Mouse (Mus musculus): Measurements from ENCODE around the gene Prkci.

Gene Prkci

DNA sequence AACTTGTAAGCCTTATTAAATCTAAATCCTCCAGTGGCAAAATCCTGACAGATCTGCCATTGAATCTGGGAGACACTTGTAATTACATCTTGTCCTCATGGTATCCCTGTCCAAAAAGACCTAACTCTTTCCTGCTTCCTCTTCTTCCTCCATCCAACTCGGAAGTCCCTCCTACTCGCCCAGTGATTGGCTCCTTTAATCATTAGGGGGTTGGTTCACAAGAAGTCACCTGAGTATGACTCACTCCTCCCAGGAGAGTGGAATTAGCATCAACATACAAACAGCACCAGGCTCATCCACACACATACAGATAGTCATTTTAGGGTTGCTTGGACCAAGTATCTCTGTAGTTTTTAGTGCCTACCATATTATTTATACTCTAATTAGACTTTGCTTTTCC lies 47.4 kb downstream of the Prkci start:
- DNase-seq (ENCODE audit: low spot score in 2 of 2) = no peak

DNA sequence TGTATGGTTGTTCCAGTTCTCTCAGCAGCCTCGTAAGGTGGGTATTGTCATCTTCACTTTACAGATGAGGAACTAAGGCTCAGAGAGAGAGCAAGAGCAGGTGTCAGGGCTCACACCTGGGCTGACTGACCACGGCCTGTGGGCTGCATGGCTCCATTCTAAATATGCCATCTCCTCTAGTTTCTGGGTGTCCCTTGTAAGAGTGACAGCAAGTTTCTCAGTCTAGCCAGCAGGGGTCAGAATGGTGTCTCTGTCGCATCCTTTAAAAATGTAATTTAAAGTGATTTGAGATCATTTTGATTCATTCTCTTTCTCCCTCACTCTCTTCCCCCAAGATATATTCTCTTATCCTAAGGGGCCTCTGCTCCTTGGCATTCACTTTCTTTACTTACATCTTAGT lies 51.7 kb downstream of the Prkci start:
- DNase-seq (ENCODE audit: low spot score in 2 of 2) = no peak

DNA sequence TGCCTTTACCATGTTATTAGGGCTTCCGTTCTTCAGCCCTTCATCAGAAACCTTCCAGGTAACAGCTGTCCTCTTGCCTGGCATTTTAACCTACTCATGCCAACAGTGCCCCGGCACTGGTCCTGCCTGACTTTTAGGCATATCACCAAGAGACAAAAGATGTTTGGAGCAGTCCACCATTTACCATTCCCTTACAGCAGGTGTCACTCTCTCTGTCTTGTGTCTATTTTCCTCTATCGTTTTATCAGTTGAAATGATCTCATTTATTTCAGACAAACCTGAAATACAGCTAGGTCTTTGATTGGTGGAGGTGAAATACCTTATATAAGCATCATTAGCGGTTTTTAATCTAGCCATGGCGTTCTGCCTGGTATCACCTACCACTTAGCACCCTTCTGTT lies 53.5 kb downstream of the Prkci start:
- DNase-seq (ENCODE audit: low spot score in 2 of 2) = no peak

DNA sequence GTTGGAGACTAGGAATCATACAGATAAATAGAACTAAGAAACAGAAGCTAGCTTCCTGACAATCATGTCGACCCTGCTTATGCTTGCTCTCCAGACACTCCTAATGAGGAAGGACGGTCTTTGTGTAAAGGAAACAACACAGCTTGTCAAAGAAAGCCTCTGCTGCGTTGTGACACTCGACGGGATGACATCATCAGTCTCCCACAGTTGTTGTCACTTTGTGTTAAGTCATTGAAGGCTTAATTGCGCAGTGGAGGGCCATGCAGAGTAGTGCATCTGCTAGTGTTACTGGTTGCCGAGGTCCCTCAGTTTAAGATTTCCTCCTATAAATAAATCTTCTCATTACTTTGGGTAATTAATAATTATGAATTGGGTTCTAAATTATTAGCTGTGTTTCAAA lies 54.8 kb downstream of the Prkci start:
- DNase-seq (ENCODE audit: low spot score in 2 of 2) = no peak

DNA sequence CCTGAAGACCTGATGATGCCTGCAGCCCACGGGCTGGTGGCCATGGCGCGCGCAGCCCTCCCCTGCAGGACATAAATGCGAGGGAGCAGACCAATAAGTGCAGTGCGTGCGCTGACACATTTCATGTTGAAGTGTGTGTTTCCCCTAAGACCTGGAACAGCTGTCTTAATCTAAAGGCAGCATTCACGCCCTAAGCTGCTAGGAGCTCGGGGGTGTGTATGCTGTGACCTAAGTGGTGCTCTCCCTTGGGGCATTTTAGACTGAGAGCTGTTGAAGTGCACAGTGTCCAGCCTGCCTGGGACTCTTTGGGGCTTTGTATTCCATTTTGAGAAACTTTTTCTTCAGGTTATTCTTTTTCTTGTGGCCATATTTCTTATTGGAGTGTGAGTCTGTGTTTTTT lies 56.2 kb downstream of the Prkci start:
- no peak for DNase-seq (ENCODE audit: low spot score in 2 of 2)

DNA sequence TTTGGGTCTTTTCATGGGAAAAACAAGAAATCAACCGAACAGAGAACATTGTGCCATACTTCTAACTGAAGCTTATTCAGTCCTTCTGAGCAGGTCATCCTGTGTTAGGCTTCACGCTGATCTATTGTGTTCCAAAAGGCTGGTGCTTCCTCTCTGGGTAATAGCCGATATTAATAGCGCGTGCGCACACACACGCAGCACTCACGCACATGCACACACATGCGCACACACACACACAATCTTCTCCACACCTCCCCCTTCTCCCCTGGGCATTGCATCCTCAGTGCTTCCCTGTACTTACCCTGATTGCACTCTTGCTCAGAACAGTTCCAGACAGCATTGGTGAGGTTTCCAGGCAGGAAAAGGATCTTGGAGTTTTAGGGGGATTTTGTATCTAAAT lies 57.6 kb downstream of the Prkci start:
- DNase-seq (ENCODE audit: low spot score in 2 of 2) = no peak

DNA sequence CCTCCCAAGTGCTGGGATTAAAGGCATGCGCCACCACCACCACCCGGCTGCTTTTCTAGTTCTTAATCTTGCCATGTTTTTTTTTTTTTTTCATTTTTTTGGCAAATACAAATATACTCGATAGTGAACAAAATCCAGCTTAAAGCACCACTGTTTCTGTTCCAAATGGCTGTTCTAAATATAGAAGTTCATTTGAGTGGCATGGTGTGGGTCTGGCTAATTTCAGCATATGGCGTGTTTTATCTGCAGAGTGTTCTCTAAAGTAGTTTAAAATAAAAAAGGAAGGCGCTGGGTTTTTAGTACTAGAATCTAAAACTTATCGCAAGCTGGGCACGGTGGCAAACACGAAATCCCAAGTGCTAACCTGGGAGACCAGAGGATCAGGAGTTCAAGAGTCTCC lies 59.3 kb downstream of the Prkci start:
- DNase-seq (ENCODE audit: low spot score in 2 of 2) = no peak

DNA sequence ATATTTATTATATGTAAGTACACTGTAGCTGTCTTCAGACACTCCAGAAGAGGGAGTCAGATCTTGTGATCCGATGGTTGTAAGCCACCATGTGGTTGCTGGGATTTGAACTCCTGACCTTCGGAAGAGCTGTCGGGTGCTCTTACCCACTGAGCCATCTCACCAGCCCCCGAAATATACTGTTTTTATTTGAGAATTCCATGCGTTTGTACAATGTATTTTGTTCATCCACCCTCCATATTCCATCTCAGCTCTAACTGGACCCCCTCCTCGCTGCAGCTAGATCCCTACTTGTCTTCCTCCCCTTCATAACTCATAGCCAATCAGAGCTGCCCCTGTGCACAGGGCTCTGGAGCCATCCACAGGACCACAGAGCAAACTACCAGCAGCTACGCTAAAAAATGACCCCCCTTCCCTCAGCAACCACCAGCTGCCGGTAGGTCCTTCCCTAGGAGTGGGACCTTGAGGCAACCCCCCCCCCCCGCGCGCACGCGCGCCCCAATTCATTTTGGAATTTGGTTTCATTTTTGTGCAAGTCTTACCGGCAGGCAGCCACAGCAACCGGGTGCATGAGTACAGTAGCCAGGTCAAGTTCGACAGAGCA lies 60.6 kb downstream of the Prkci start:
- no peak for DNase-seq (ENCODE audit: low spot score in 2 of 2)

DNA sequence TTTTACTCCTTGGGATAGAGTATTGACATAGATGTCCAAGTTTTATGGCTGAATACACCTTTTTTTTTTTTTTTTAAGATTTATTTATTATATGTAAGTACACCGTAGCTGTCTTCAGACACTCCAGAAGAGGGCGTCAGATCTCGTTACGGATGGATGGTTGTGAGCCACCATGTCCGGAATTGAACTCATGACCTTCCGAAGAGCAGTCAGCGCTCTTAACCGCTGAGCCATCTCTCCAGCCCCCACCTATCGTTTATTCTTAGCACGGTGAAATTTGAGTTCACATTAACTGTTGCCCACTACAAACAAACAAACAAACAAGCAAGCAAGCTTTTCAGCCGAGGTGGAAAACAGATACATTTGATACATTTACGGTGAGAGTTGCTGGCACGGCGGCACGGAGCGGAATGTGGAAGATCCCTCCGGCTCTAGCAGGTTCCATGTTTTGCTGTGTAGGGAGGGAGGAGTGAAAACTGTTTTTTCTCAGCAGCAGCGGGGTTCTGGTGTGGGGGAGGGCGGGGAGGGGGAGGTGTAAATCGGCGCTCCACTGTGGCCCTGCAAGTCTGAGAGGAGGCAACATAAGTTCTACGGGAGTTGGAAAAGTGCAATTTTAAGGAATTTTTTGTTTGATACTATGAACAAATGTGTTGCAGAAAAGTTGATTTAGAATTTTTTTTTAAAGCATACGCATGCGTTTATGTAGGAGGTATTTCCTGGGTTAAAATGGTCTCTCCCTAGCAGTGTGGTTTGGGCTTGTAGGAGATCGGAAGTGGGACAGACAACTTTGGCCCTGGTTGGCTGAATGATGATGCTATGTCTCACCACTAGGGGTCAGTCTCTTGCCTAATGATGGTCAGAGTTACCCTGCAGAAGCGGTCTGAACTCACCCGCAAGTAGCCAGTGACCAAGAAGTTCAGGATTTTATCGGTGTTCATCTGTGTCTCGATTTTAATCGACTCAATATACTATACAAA lies 61.4 kb downstream of the Prkci start:
- peak; percentile 19 to 66 for DNase-seq (ENCODE audit: low spot score in 2 of 2)

DNA sequence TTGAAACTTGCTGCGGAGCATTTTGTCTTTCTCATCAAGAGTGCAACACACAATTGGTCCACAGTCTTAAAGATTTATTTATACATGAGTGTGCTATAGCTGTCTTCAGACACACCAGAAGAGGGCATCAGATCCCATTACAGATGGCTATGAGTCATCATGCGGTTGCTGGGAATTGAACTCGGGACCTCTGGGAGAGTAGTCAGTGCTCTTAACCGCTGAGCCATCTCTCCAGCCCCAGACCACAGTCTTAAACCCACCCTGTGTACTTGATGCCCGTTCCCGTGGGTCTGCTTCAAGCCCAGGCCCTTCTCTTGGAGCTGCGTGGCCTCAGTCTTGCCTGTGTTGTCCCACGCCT lies 65.2 kb downstream of the Prkci start:
- DNase-seq (ENCODE audit: low spot score in 2 of 2) = no peak

DNA sequence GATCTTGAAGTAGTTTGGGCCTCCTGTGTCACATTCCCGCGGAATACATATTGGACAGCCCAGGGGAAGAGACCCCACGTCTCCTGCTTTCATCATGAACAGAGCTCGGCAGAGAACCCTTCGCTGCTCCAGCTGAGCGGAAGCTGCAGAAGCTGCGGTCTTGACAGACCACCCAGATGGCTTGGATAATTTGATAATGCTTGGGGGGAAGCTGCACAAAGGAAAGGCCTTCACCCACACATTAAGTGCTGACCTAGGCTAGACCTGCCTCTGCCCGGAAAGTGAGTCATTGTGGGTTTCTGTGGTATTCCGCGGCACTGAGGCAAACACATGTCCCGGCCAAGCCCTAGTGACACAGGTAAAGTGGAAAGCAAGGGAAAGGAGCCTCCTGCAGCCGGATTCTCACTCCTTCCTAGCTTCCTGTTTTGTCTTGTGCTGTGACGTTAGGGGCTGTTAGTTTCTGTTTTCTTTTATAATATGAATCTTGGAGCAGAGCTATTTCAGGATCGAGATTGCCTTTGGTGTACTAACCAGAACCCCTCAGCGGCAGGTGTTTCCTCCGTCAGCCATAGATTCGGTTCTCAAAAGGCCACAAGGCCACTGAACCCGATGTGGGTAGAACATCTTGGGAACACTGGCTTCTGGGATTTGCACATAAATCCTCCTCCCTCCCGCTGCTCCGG lies 65.7 kb downstream of the Prkci start:
- DNase-seq (ENCODE audit: low spot score in 2 of 2) = no peak

DNA sequence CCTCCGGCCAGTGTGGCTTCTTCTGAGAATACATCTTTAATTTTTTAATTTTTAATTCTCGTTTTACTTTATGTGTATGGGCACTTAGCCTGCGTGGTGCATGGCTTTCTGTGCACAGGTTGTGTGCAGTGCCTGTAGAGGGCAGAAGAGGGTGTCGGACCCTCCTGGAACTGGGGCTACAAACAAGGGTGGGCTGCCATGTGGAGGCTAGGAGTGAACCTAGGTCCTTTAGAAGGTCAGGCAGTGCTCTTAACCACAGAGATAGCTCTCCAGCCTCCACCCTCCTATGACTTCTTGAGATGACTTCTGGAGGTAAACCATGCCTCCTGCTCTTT lies 66.2 kb downstream of the Prkci start:
- no peak for DNase-seq (ENCODE audit: low spot score in 2 of 2)

DNA sequence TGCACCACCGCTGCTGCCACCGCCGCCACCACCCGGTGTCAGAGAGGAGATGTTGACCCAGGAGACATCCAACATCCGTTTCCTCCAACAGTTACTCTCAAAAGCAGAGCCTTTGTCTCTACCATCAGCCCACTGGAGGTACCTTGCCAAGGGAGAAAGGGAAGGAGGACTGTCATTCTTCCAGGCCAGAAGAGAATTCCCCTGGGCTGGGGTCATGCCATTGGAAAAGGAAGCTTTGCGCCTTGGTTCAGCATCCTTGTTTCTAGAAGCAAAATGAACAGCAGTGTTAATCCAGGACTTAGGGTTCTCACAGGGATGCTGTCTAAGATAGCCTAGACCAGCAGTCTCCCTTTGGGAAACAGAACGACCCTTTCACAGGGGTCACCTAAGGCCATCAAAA lies 66.8 kb downstream of the Prkci start:
- DNase-seq (ENCODE audit: low spot score in 2 of 2) = no peak

DNA sequence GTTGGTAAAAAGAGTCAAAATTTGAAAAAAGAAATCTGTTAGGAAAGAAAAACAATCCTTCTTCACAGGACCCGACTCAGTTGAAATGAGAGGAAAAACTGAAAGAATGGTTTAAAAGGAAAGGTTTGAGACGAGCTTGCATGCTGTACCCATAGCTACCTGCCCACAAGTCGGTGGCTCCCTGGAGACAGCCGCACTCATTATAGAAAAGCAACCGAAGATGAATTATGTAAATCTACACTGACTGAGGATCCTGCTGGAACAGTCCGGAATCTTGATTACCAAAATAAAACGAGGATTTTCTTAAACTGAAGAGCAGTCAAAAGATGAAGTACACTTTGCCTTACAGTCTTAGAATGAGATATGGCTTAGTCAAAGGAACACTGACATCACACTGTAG lies 72.9 kb downstream of the Prkci start:
- DNase-seq (ENCODE audit: low spot score in 2 of 2) = no peak

DNA sequence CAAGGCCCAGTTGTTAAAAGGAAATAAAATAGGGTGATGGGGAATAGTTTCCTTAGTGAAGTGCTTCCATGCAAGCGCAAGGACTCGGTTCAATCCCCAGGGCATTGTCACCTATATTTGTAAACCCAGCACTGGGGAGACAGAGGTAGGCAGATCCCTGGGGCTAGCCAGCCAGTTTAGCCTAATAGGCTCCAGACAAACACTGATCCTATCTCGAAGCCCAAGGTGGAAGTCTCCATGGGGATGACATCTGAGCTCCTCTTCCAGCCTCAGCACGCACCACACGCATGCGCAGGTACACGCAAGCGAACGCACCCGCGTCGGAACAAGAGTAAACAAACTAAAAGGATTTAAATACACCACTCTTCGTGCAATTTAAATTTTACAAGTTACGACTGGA lies 76.3 kb downstream of the Prkci start:
- DNase-seq (ENCODE audit: low spot score in 2 of 2) = no peak

DNA sequence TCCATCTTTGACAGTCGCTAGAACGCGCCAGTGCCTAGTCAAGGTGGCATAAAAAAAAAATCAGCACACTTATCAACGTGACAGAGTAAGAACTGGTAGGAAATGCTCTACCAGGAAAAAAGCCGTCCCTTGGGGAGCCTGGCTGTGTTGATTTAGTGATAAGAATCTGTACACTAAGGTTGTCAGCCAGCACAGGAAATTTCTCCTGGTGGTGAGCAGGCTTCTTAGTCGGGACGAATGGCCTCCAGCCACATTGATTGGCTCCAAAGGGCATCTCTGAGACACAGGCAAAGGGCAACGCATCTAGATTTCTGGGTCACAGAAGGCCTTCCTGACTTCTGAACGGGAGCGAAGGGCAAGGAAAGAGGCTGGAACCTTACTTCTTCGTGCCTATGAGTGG lies 80.3 kb downstream of the Prkci start:
- no peak for DNase-seq (ENCODE audit: low spot score in 2 of 2)

DNA sequence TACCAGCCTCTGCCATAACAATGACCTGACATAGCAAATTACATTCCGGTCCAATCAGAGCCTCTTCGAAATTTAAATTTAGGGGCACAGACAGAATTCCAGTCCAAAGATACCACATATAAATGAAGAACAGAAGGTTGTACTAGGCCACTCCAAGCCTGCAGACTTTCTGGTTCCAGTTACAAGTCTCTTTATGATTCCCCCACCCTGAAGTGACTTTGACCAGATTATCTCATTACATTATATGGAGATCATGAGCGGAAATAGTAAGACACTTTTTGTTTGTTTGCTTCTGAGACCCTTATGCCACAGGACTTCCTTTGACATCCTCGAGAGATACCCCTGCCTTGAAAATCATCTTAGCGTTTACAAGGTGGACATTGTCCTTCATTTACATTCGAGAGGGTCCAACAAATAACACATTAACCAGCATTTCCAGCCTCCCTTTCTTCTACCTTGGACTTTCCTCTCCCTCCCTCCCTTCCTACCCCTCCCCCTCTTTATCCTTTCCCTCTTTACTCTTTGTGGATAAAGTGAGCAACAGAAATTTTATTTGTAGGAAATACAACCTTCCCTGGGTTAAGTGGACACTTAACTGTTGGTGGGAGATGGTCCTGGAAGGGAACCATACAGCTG lies 81.6 kb downstream of the Prkci start:
- no peak for DNase-seq (ENCODE audit: low spot score in 2 of 2)

DNA sequence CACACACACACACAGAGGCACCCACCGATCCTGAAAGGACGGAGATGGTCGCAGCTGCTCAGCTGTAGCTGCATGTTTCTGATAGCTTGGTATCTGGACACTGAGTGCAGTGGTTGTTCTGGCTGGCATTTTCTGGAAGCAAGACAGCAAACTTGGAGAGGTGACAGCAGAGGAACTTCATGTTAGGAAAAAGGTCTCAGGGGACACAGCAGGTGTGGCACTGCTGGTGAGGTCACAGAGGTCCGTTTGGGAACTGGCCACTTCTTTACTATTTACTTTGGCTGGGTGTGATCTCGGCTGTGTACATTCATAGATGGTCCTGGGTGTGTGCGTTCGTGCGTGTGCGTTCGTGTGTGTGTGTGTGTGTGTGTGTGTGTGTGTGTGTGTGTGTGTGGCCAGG lies 83.9 kb downstream of the Prkci start:
- no peak for DNase-seq (ENCODE audit: low spot score in 2 of 2)

DNA sequence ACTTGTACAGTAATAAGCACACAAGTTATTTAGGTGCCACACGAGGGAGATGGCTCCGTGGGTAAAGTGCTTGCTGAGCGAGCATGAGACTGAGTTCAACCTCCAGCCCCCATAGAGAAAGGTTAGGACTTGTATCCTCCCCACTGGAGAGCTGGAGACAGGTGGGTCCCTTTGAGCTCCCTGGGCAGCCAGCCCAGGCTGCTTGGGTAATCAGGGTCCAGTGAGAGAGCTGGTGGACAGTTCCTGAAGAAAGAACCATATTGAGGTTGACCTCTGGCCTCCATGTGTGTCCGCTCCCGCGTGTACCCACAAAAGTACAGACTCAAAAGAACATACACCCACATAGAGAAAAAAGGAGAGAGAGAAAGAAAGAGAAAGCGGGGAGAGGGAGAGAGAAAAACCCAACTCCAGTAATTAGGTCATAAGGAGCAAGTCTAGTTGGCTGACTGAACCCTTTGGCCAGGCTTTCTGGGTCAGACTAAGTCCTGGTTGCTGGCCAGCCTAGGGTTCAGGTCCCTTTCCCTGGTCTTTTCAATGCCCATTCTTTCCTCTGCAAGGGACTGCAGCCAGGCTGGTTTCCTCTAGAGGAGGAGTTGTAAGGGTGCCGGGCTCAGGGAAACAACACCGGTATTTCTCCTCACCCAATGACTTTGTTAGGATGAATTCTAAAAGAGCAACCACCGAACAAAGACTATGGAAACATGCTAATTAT lies 85.4 kb downstream of the Prkci start:
- no peak for DNase-seq (ENCODE audit: low spot score in 2 of 2)

DNA sequence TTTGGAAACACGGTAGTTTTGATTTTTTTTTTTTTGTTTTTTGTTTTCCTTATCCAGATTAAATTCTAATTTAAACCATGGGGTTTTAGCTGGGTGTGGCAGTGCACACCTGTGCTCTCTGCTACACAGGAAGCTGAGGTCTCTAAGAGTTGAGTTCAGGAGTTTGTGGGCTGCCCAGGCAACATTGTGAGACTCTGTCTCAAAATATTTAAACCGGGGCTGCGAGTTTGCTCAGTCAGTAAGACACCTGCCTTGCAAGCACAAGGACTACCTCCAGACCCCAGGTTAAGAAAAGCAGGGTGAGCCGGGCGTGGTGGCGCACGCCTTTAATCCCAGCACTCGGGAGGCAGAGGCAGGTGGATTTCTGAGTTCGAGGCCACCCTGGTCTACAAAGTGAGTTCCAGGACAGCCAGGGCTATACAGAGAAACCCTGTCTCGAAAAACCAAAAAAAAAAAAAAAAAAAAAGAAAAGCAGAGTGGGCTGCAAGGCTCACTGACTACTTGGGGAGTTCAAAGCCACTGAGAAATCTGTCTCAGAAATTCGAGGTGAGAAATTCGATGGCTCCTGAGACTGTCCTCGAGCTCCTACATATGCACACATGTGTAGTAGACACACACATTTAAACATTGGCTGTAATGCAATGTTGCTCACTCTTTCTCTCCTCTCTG lies 87.4 kb downstream of the Prkci start:
- no peak for DNase-seq (ENCODE audit: low spot score in 2 of 2)

DNA sequence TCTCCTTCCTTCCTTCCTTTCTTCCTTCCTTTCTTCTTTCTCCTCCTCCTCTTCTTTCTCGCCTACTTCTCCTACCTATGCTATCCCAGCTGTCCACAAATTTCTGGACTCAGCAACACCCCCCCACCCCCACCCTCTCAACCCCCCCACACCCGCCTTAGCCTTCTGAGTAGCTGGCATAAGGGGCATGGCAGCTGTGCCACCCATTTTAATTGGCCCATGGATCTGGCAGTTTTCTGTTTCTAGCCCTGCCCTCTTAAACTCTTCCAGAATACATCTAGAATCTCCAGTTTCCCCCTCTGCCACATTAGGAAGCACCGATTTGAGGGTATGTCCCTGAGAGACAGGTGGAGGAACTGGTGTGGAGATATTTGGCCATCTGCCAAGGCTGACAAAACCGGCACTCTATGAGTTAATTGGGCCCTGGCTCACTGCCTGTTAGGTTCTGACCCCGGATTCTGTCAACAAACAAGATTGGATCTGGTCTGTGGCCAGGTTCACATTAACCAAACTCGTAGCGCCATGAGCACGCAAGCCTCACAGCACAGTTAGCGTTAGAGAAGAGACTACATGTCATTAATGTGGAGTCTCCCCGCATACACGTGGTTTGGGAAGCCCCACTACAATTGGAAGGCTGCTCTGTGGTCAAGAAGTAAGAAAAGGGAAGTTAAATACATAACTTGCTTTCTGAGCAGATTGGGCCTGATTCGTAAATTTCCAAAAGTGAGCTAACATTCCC lies 88.1 kb downstream of the Prkci start:
- DNase-seq (ENCODE audit: low spot score in 2 of 2) = no peak
